Mouse (Mus musculus) liver, embryonic 14.5 days (tissue): ENCODE results near the gene Ccdc106.

Experiments used
- CTCF ChIP-seq: IDR thresholded peaks from 2 replicates; pipeline ENCODE4 v1.5.1; 2016; ENCODE audit warnings: antibody characterized with exemption, low read depth, control low read depth
- EP300 ChIP-seq: IDR thresholded peaks from 2 replicates; pipeline ENCODE4 v1.6.1; 2016; ENCODE audit warnings: antibody characterized with exemption, low read depth

DNA sequence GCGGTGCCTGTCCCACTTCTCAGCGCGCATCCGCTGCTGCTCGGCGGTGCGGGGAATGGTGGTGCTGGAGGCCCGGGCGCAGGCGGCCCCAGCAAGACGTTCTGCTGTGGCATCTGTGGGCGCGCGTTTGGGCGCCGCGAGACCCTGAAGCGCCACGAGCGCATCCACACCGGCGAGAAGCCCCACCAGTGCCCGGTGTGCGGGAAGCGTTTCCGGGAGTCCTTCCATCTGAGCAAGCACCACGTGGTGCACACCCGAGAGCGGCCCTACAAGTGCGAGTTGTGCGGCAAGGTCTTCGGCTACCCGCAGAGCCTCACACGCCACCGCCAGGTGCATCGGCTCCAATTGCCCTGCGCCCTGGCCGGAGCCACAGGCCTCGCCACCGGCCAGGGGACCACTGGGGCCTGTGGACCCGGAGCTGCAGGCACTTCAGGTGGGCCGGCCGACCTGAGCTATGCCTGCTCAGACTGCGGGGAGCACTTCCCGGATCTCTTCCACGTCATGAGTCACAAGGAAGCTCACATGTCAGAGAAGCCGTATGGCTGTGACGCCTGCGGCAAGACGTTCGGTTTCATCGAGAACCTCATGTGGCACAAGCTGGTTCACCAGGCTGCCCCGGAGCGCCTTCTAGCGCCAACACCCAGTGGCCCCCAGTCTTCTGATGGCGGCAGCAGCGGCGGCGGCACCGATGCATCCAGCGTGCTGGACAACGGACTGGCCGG, 10.4 kb downstream of the Ccdc106 start:
- TF ChIP-seq CTCF (no peak), EP300 (no peak)
